Mouse (Mus musculus) ES-E14 (cell line): Measurements from ENCODE around the gene Lrrc28.

ENCODE experiments used
- CHD2 ChIP-seq: IDR thresholded peaks from 2 replicates; pipeline ENCODE4 v1.6.1; 2014; ENCODE audit warnings: mild to moderate bottlenecking, low read depth, low read length, inconsistent platforms
- HCFC1 ChIP-seq: IDR thresholded peaks from 2 replicates; pipeline ENCODE4 v1.6.1; 2012; ENCODE audit warnings: low read length, inconsistent platforms, borderline replicate concordance; ENCODE audit not compliant: insufficient read depth

- TF ChIP-seq HCFC1, result no peak
- TF ChIP-seq CHD2, result no peak
These were observed 78.4 kb downstream of the Lrrc28 start for GRCm38 (mm10) chr7:67566510-67567237.
